Mouse (Mus musculus): ENCODE data around the gene Olfr450. TPM values are rescaled to one million over a fixed set of nuclear protein-coding genes. Genes with fewer than 3 reads are reported as not detected.

Olfr450 gene
- total RNA-seq (2012; rRNA removed) (not detected in 2 replicates), total RNA-seq (2014; rRNA removed) (not detected in 2 replicates), polyA plus RNA-seq (2012; ENCODE audit: insufficient read length, low read depth) (not detected in 2 replicates)

GRCm38 (mm10) chr6:42811639-42812038 is at the start of gene Olfr450:
TSS of gene Olfr450 (plus strand) at chr6:42811939.
- no peaks in the 10 kb centered on the region for H3K27me3 ChIP-seq (replicated peaks)
- H3K9ac ChIP-seq (ENCODE audit: insufficient read depth, low read depth): no peak within 1 kb of the TSS
- no peak within 1 kb of the TSS for H3K27ac ChIP-seq (ENCODE audit: insufficient read depth, low read depth)
- in situ Hi-C loops (cut with MboI; ENCODE audit: low pct_ligation_motif_present, low pct_unique_long_range_greater_than_20kb, low sequenced_read_pairs) (no loop called here), dilution Hi-C loops (cut with MboI; ENCODE audit: extremely low pct_ligation_motif_present, extremely low pct_unique_long_range_greater_than_20kb, low sequenced_read_pairs) (no loop called here)
- H3K4me1 ChIP-seq (ENCODE audit: control insufficient read depth in 1 of 2, insufficient read depth in 2 of 2): no peaks in the 10 kb centered on the region
- H3K4me3 ChIP-seq (replicated peaks in 1 of 3; ENCODE audit: low read depth in 2 of 3, low read length in 2 of 3, poor library complexity in 1 of 3): no peak within 1 kb of the TSS
- TF ChIP-seq SIN3A (IDR thresholded peaks at IDR 0.05; ENCODE audit: low read length): no peak
- no peak for TF ChIP-seq BHLHE40 (IDR thresholded peaks at IDR 0.05; ENCODE audit: low read depth, low read length)
- no peak for TF ChIP-seq CHD1 (IDR thresholded peaks at IDR 0.05; ENCODE audit: low read depth, low read length)
- TF ChIP-seq MYC (IDR thresholded peaks at IDR 0.05; ENCODE audit: low read depth, low read length): no peak
- TF ChIP-seq NRF1 (IDR thresholded peaks at IDR 0.05; ENCODE audit: low read depth, low read length): no peak
- no peak for TF ChIP-seq TCF12 (IDR thresholded peaks at IDR 0.05; ENCODE audit: low read depth, low read length)
- TF ChIP-seq ETS1 (conservative IDR thresholded peaks at IDR 0.05; ENCODE audit: low read depth, low read length): no peak
- no peaks in the 10 kb centered on the region for H3K36me3 ChIP-seq (replicated peaks in 1 of 2; ENCODE audit: control insufficient read depth in 1 of 2, insufficient read depth in 1 of 2, low read length in 1 of 2)
- no peaks in the 10 kb centered on the region for H3K9me3 ChIP-seq (replicated peaks; ENCODE audit: low read length)
- no peak within 1 kb of the TSS for H3K4me2 ChIP-seq (ENCODE audit: insufficient read depth, low read depth, poor library complexity, severe bottlenecking)
- no peaks in the 10 kb centered on the region for H3K79me2 ChIP-seq (replicated peaks; ENCODE audit: control insufficient read depth, extremely low read depth, insufficient read depth, poor library complexity, severe bottlenecking)
- no peak for DNase-seq (ENCODE audit: extremely low read depth)

GRCm38 (mm10) chr6:42777066-42777465 is 34.7 kb upstream of the Olfr450 start:
- no peak overlapping the region for H3K4me2 ChIP-seq (ENCODE audit: insufficient read depth, low read depth, poor library complexity, severe bottlenecking)
- no peaks in the 10 kb centered on the region for H3K27me3 ChIP-seq (replicated peaks)
- no peak overlapping the region for H3K27ac ChIP-seq (ENCODE audit: insufficient read depth, low read depth)
- no peak overlapping the region for H3K4me3 ChIP-seq (replicated peaks in 1 of 3; ENCODE audit: low read depth in 2 of 3, low read length in 2 of 3, poor library complexity in 1 of 3)
- H3K79me2 ChIP-seq (replicated peaks; ENCODE audit: control insufficient read depth, extremely low read depth, insufficient read depth, poor library complexity, severe bottlenecking): no peaks in the 10 kb centered on the region
- H3K9me3 ChIP-seq (replicated peaks; ENCODE audit: low read length): no peaks in the 10 kb centered on the region
- in situ Hi-C loops (cut with MboI; ENCODE audit: low pct_ligation_motif_present, low pct_unique_long_range_greater_than_20kb, low sequenced_read_pairs) (no loop called here), dilution Hi-C loops (cut with MboI; ENCODE audit: extremely low pct_ligation_motif_present, extremely low pct_unique_long_range_greater_than_20kb, low sequenced_read_pairs) (no loop called here)
- no peaks in the 10 kb centered on the region for H3K36me3 ChIP-seq (replicated peaks in 1 of 2; ENCODE audit: control insufficient read depth in 1 of 2, insufficient read depth in 1 of 2, low read length in 1 of 2)
- no peaks in the 10 kb centered on the region for H3K4me1 ChIP-seq (ENCODE audit: control insufficient read depth in 1 of 2, insufficient read depth in 2 of 2)
- DNase-seq (ENCODE audit: extremely low read depth): no peak
- TF ChIP-seq MXI1 (IDR thresholded peaks at IDR 0.05; ENCODE audit: low read depth, low read length) (no peak), MAFK (IDR thresholded peaks at IDR 0.05; ENCODE audit: insufficient replicate concordance, low read length) (peak; percentile 80), RCOR1 (conservative IDR thresholded peaks at IDR 0.05; ENCODE audit: low read depth, low read length) (no peak), ZNF384 (IDR thresholded peaks at IDR 0.05; ENCODE audit: low read depth, low read length) (no peak), CHD2 (IDR thresholded peaks at IDR 0.05; ENCODE audit: low read length) (no peak), JUND (conservative IDR thresholded peaks at IDR 0.05; ENCODE audit: low read depth, low read length) (no peak)
- H3K9ac ChIP-seq (ENCODE audit: insufficient read depth, low read depth): no peak overlapping the region

GRCm38 (mm10) chr6:42784793-42785192 is 26.9 kb upstream of the Olfr450 start, which contains the start of gene Olfr452:
TSS of gene Olfr452 (plus strand) at chr6:42785093.
- H3K4me3 ChIP-seq (replicated peaks in 1 of 3; ENCODE audit: low read depth in 2 of 3, low read length in 2 of 3, poor library complexity in 1 of 3): no peak within 1 kb of the TSS
- H3K79me2 ChIP-seq (replicated peaks; ENCODE audit: control insufficient read depth, extremely low read depth, insufficient read depth, poor library complexity, severe bottlenecking): no peaks in the 10 kb centered on the region
- no peaks in the 10 kb centered on the region for H3K27me3 ChIP-seq (replicated peaks)
- dilution Hi-C loops (cut with MboI; ENCODE audit: extremely low pct_ligation_motif_present, extremely low pct_unique_long_range_greater_than_20kb, low sequenced_read_pairs) (no loop called here), in situ Hi-C loops (cut with MboI; ENCODE audit: low pct_ligation_motif_present, low pct_unique_long_range_greater_than_20kb, low sequenced_read_pairs) (no loop called here)
- H3K9ac ChIP-seq (ENCODE audit: insufficient read depth, low read depth): no peak within 1 kb of the TSS
- H3K9me3 ChIP-seq (replicated peaks; ENCODE audit: low read length): no peaks in the 10 kb centered on the region
- no peak within 1 kb of the TSS for H3K4me2 ChIP-seq (ENCODE audit: insufficient read depth, low read depth, poor library complexity, severe bottlenecking)
- no peaks in the 10 kb centered on the region for H3K4me1 ChIP-seq (ENCODE audit: control insufficient read depth in 1 of 2, insufficient read depth in 2 of 2)
- H3K36me3 ChIP-seq (replicated peaks in 1 of 2; ENCODE audit: control insufficient read depth in 1 of 2, insufficient read depth in 1 of 2, low read length in 1 of 2): no peaks in the 10 kb centered on the region
- TF ChIP-seq JUND (conservative IDR thresholded peaks at IDR 0.05; ENCODE audit: low read depth, low read length): no peak
- no peak for TF ChIP-seq USF2 (conservative IDR thresholded peaks at IDR 0.05; ENCODE audit: low read depth, low read length)
- TF ChIP-seq MAX (IDR thresholded peaks at IDR 0.05; ENCODE audit: low read length): no peak
- TF ChIP-seq IRF4 (IDR thresholded peaks at IDR 0.05; ENCODE audit: low read depth, low read length): no peak
- TF ChIP-seq JUN (IDR thresholded peaks at IDR 0.05; ENCODE audit: insufficient read depth, low read depth, low read length): no peak
- TF ChIP-seq HCFC1 (IDR thresholded peaks at IDR 0.05; ENCODE audit: low read depth, low read length): no peak
- TF ChIP-seq MEF2A (IDR thresholded peaks at IDR 0.05; ENCODE audit: borderline replicate concordance, low read depth, low read length): no peak
- TF ChIP-seq POLR2AphosphoS2 (IDR thresholded peaks at IDR 0.05; ENCODE audit: low read depth, low read length): no peak
- TF ChIP-seq MYC (IDR thresholded peaks at IDR 0.05; ENCODE audit: low read depth, low read length): no peak
- TF ChIP-seq BHLHE40 (IDR thresholded peaks at IDR 0.05; ENCODE audit: low read depth, low read length): no peak
- TF ChIP-seq TBP (conservative IDR thresholded peaks at IDR 0.05; ENCODE audit: low read depth, low read length): no peak
- TF ChIP-seq SMC3 (IDR thresholded peaks at IDR 0.05; ENCODE audit: low read depth, low read length): no peak
- TF ChIP-seq ETS1 (conservative IDR thresholded peaks at IDR 0.05; ENCODE audit: low read depth, low read length): no peak
- no peak for TF ChIP-seq UBTF (IDR thresholded peaks at IDR 0.05; ENCODE audit: low read depth, low read length)
- TF ChIP-seq NRF1 (IDR thresholded peaks at IDR 0.05; ENCODE audit: low read depth, low read length): no peak
- no peak for TF ChIP-seq E2F4 (IDR thresholded peaks at IDR 0.05; ENCODE audit: insufficient replicate concordance, low read depth, low read length)
- TF ChIP-seq RCOR1 (conservative IDR thresholded peaks at IDR 0.05; ENCODE audit: low read depth, low read length): no peak
- no peak for TF ChIP-seq POLR2A (IDR thresholded peaks at IDR 0.05; ENCODE audit: low read depth, low read length)
- no peak within 1 kb of the TSS for H3K27ac ChIP-seq (ENCODE audit: insufficient read depth, low read depth)
- DNase-seq (ENCODE audit: extremely low read depth): no peak

Measured in CH12.LX (cell line).